Mouse (Mus musculus): ENCODE measurements around the gene Osbpl8.

GRCm38 (mm10) chr10:111133271-111133670 is 31.3 kb upstream of the Osbpl8 start:
- no peak for TF ChIP-seq EP300 (IDR thresholded peaks at IDR 0.05; ENCODE audit: low read depth)
- TF ChIP-seq CTCF (IDR thresholded peaks at IDR 0.05; ENCODE audit: low read depth) = no peak
